13 mouse cellular contexts compared by ENCODE assay signal in genomic region chr17:17844606-17845005, GRCm38 (mm10). TPM values are rescaled to one million over a fixed set of nuclear protein-coding genes. Genes with fewer than 3 reads are reported as not detected.
A peak's percentile ranks its signal among the peaks of the same experiment; 100 is the strongest.
DNase-seq lines count a peak whose midpoint lies in the region; TF ChIP-seq lines count a peak whose summit lies in the region.
"Not testable (repeated sequence)": the region's sequence is repeated elsewhere in the genome, so short reads cannot be mapped to it uniquely, and the experiment has no call there.
"Had no signal": no experiment of that assay in that cellular context is flagged by ENCODE, and none has a peak within 500 bp of the region (broad histone marks: within the 10 kb centered on the region; RNA-seq: fewer than 3 reads in every experiment).

No protein-coding gene starts in this region.

- TF ChIP-seq CTCF in embryonic fibroblast, embryonic 13.5 days (IDR thresholded peaks at IDR 0.05; ENCODE audit: borderline replicate concordance, insufficient read depth, low read length), result not testable (repeated sequence)

- DNase-seq in 3134 (ENCODE audit: extremely low read depth, insufficient read length, low spot score) (peak; percentile 46), 3T3-L1 (ENCODE audit: low read depth, low spot score) (peak; percentile 53), 416B (ENCODE audit: low read depth) (peak; percentile 64)

- H3K4me2 ChIP-seq in myocyte (ENCODE audit: low read depth), result peak overlapping the region; percentile 62

- not testable (repeated sequence) for H3K79me2 ChIP-seq in myocyte (ENCODE audit: control insufficient read depth, insufficient read depth)

- peaks cover 17% of the 10 kb centered on the region for H3K36me3 ChIP-seq in myocyte (ENCODE audit: control insufficient read depth, insufficient read depth)

- H3K27ac ChIP-seq in embryonic fibroblast, embryonic 13.5 days (ENCODE audit: insufficient read depth, low read length), result peak overlapping the region; percentile 80

- H3K4me3 ChIP-seq in embryonic fibroblast, embryonic 13.5 days (ENCODE audit: insufficient read depth, low read length); myocyte: not testable (repeated sequence)

- H3K4me1 ChIP-seq in embryonic fibroblast, embryonic 13.5 days (ENCODE audit: control insufficient read depth, insufficient read depth, low read length), result peaks cover 25% of the 10 kb centered on the region

- not testable (repeated sequence) for H3K27me3 ChIP-seq in myocyte (ENCODE audit: control insufficient read depth, insufficient read depth, insufficient read length)

- not testable (repeated sequence) for TF ChIP-seq POLR2A in embryonic fibroblast, embryonic 13.5 days (IDR thresholded peaks at IDR 0.05; ENCODE audit: low read depth, low read length); myocyte (IDR thresholded peaks at IDR 0.05; ENCODE audit: insufficient read length, low read depth)

- H3ac ChIP-seq in myocyte (ENCODE audit: control insufficient read depth, insufficient read length), result not testable (repeated sequence)

TF ChIP-seq in myocyte, 11 proteins besides CTCF, POLR2A, EP300 and RAD21:
- TF ChIP-seq POLR2AphosphoS2 (IDR thresholded peaks at IDR 0.05; ENCODE audit: insufficient read length, low read depth), result peak; percentile 44

RNA-seq across cellular contexts. Expression of gene Has1, which starts 10.4 kb away (rescaled TPM):
- polyA plus RNA-seq in embryonic fibroblast, embryonic 13.5 days (2011; ENCODE audit: insufficient read length, low read depth, missing spikeins), result 0.32 TPM in 1 of 2 replicates, not detected in the other
- 4.0 TPM for polyA plus RNA-seq in myocyte (2012; fragmentation: generic; extraction: Trizol)
- polyA plus RNA-seq: activated CD4-positive, CD25-positive, alpha-beta regulatory T cell, adult 4 months; CD4-positive, CD25-positive, alpha-beta regulatory T cell, adult 4 months; G1E had no signal

RNA-seq across cellular contexts. Expression of gene Spaca6, which starts 17.6 kb away (rescaled TPM):
- 122 and 140 TPM in 2 replicates for polyA plus RNA-seq in embryonic fibroblast, embryonic 13.5 days (2011; ENCODE audit: insufficient read length, low read depth, missing spikeins)
- 5.2 TPM for polyA plus RNA-seq in myocyte (2012; fragmentation: generic; extraction: Trizol)

RNA-seq across cellular contexts. Expression of gene Fpr1, which starts 39.1 kb away (rescaled TPM):
- not detected in 2 replicates for polyA plus RNA-seq in embryonic fibroblast, embryonic 13.5 days (2011; ENCODE audit: insufficient read length, low read depth, missing spikeins)
- not detected for polyA plus RNA-seq in myocyte (2012; fragmentation: generic; extraction: Trizol)
- polyA plus RNA-seq: adrenal gland, adult 2 months; brain, embryonic 14.5 days; C2C12; CD4-positive, CD25-positive, alpha-beta regulatory T cell, adult 4 months; cerebellum, adult 2 months; G1E had no signal

RNA-seq across cellular contexts. Expression of gene Fpr2, which starts 43.0 kb away (rescaled TPM):
- polyA plus RNA-seq in embryonic fibroblast, embryonic 13.5 days (2011; ENCODE audit: insufficient read length, low read depth, missing spikeins), result not detected in 2 replicates
- not detected for polyA plus RNA-seq in myocyte (2012; fragmentation: generic; extraction: Trizol)
- polyA plus RNA-seq: adrenal gland, adult 2 months; C2C12; G1E had no signal

RNA-seq across cellular contexts. Expression of gene Fpr3, which starts 43.0 kb away (rescaled TPM):
- not detected in 2 replicates for polyA plus RNA-seq in embryonic fibroblast, embryonic 13.5 days (2011; ENCODE audit: insufficient read length, low read depth, missing spikeins)
- polyA plus RNA-seq in myocyte (2012; fragmentation: generic; extraction: Trizol), result not detected
- polyA plus RNA-seq: adrenal gland, adult 2 months; brain, embryonic 14.5 days; C2C12; CD4-positive, CD25-positive, alpha-beta regulatory T cell, adult 4 months; cerebellum, adult 2 months; G1E; Patski had no signal

Comparison
In these comparisons a context has a peak if more than half of its experiments do, and no peak if none do; other contexts are left out.
1. RNA of gene Spaca6, which starts 17.6 kb away (polyA plus RNA-seq): 122 to 140 TPM in embryonic fibroblast, embryonic 13.5 days; 5.2 TPM in myocyte (single experiment); every median in the first group is over 10 times any median in the second.
2. Peak in every context shown above with its lines, with median percentiles within 50 percentile points of each other: DNase-seq.